Mouse (Mus musculus): Measurements from ENCODE around the gene Cacna2d2. TPM values are rescaled to one million over a fixed set of nuclear protein-coding genes. Genes with fewer than 3 reads are reported as not detected.

Cacna2d2 gene
- total RNA-seq, 2 experiments from 2014 or later = 7.3 to 13.2 TPM

- intact Hi-C loops (cut with DNase I) = no loop called here
- DNase-seq = peak in 1 of 2 experiments; percentile 42
Observed at GRCm38 (mm10) chr9:107452552-107452951, 53.1 kb downstream of the Cacna2d2 start.

- intact Hi-C loops (cut with DNase I) = no loop called here
- DNase-seq = no peak
Observed at GRCm38 (mm10) chr9:107453151-107453550, 53.7 kb downstream of the Cacna2d2 start.

- intact Hi-C loops (cut with DNase I) = no loop called here
- DNase-seq = no peak
Observed at GRCm38 (mm10) chr9:107456667-107457066, 57.3 kb downstream of the Cacna2d2 start.

- intact Hi-C loops (cut with DNase I) = loop anchor here (1.0 to 2.0 kb wide), 2 partner anchors 97 to 170 kb away; no protein-coding TSS in a partner anchor
- no peak for DNase-seq
Observed at GRCm38 (mm10) chr9:107462907-107463306, 63.5 kb downstream of the Cacna2d2 start.

- intact Hi-C loops (cut with DNase I) = loop anchor here (1.0 to 2.0 kb wide), 2 partner anchors 97 to 171 kb away; no protein-coding TSS in a partner anchor
- peak; percentile 85 to 90 for DNase-seq
Observed at GRCm38 (mm10) chr9:107463509-107463908, 64.1 kb downstream of the Cacna2d2 start.

- no peak for DNase-seq
- intact Hi-C loops (cut with DNase I) = no loop called here
Observed at GRCm38 (mm10) chr9:107464130-107464529, 64.7 kb downstream of the Cacna2d2 start.

GRCm38 (mm10) chr9:107465657-107466056, 66.2 kb downstream of the Cacna2d2 start:
- intact Hi-C loops (cut with DNase I) = no loop called here
- no peak for DNase-seq

GRCm38 (mm10) chr9:107469213-107469795, 69.9 kb downstream of the Cacna2d2 start:
- no peak for DNase-seq
- intact Hi-C loops (cut with DNase I) = no loop called here

- intact Hi-C loops (cut with DNase I) = no loop called here
- no peak for DNase-seq
Observed at GRCm38 (mm10) chr9:107470427-107470826, 71.0 kb downstream of the Cacna2d2 start.

- intact Hi-C loops (cut with DNase I) = no loop called here
Observed at GRCm38 (mm10) chr9:107474016-107474415, 74.6 kb downstream of the Cacna2d2 start.

GRCm38 (mm10) chr9:107478979-107479378, 79.6 kb downstream of the Cacna2d2 start:
- no peak for DNase-seq
- intact Hi-C loops (cut with DNase I) = no loop called here

More at GRCm38 (mm10) chr9:107474016-107474415, 74.6 kb downstream of the Cacna2d2 start:
- DNase-seq = no peak

- intact Hi-C loops (cut with DNase I) = no loop called here
- DNase-seq = no peak
Observed at GRCm38 (mm10) chr9:107479593-107479992, 80.2 kb downstream of the Cacna2d2 start.

- intact Hi-C loops (cut with DNase I) = no loop called here
- DNase-seq = no peak
Observed at GRCm38 (mm10) chr9:107480477-107481069, 81.2 kb downstream of the Cacna2d2 start.

- DNase-seq = no peak
- intact Hi-C loops (cut with DNase I) = no loop called here
Observed at GRCm38 (mm10) chr9:107481340-107481739, 81.9 kb downstream of the Cacna2d2 start.

GRCm38 (mm10) chr9:107482004-107482403, 82.6 kb downstream of the Cacna2d2 start:
- intact Hi-C loops (cut with DNase I) = no loop called here
- no peak for DNase-seq

- intact Hi-C loops (cut with DNase I) = no loop called here
- no peak for DNase-seq
Observed at GRCm38 (mm10) chr9:107482770-107483169, 83.4 kb downstream of the Cacna2d2 start.

GRCm38 (mm10) chr9:107483714-107484113, 84.3 kb downstream of the Cacna2d2 start:
- no peak for DNase-seq
- intact Hi-C loops (cut with DNase I) = no loop called here

- no peak for DNase-seq
- intact Hi-C loops (cut with DNase I) = no loop called here
Observed at GRCm38 (mm10) chr9:107484302-107484701, 84.9 kb downstream of the Cacna2d2 start.

GRCm38 (mm10) chr9:107484766-107485165, 85.4 kb downstream of the Cacna2d2 start:
- intact Hi-C loops (cut with DNase I) = no loop called here
- DNase-seq = no peak

- no peak for DNase-seq
- intact Hi-C loops (cut with DNase I) = no loop called here
Observed at GRCm38 (mm10) chr9:107486086-107486485, 86.7 kb downstream of the Cacna2d2 start.

- DNase-seq = peak; percentile 56 to 72
Observed at GRCm38 (mm10) chr9:107486507-107487225, 87.3 kb downstream of the Cacna2d2 start.

GRCm38 (mm10) chr9:107490146-107490545, 90.7 kb downstream of the Cacna2d2 start:
- intact Hi-C loops (cut with DNase I) = no loop called here
- no peak for DNase-seq

More at GRCm38 (mm10) chr9:107486507-107487225, 87.3 kb downstream of the Cacna2d2 start:
- intact Hi-C loops (cut with DNase I) = no loop called here
